Mouse (Mus musculus) olfactory bulb, adult 2 months (tissue): ENCODE results near the gene Usp31.

ENCODE experiments used
- CTCF ChIP-seq: fragments of 200-500 bp; IDR thresholded peaks from 2 replicates; pipeline ENCODE4 v1.5.1; 2012; ENCODE audit warnings: low read depth, mild to moderate bottlenecking, low read length, moderate library complexity; ENCODE audit not compliant: insufficient read depth
- POLR2A ChIP-seq: fragments of 200-500 bp; IDR thresholded peaks from 2 replicates; pipeline ENCODE4 v1.6.1; 2012; ENCODE audit warnings: mild to moderate bottlenecking, low read depth, low read length, moderate library complexity; ENCODE audit not compliant: insufficient read depth

- TF ChIP-seq POLR2A: no peak
- no peak for TF ChIP-seq CTCF
These were observed 111.6 kb downstream of the Usp31 start for GRCm38 (mm10) chr7:121595496-121595895.
